Mouse (Mus musculus): ENCODE results near the gene Calml4.

DNA sequence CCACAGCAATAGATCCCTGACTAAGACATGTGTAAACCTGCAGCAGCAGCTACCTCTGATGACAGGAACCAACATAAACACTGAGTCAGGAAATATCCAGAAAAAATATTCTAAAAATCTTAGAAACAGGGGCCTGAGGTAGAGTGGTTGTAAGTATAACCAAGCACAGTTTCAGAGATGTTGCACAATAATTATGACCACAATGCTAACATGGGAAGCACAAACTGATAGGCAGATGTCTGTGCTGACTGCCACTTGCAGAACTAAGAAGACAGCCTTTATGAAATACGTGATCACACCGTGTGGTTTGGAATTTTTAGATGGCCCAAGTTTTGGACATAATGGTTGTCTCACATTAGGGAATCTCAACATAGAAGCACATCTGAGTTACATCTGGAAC is 46.0 kb downstream of the Calml4 start:
- TF ChIP-seq CTCF (IDR thresholded peaks at IDR 0.05; ENCODE audit: low read depth, low read length) (no peak), POLR2A (IDR thresholded peaks at IDR 0.05; ENCODE audit: extremely low read depth, insufficient read depth, low read length) (no peak)

Data from liver, adult 2 months (tissue).